Mouse (Mus musculus): Measurements from ENCODE around the gene Rnase9. TPM values are rescaled to one million over a fixed set of nuclear protein-coding genes. Genes with fewer than 3 reads are reported as not detected.

The Rnase9 gene
- total RNA-seq, 2 experiments from 2014 or later, result not detected

Other genes starting within 250 kb of the Rnase9 start
- not detected for gene Ccnb1ip1, start 234.1 kb downstream of the Rnase9 start, total RNA-seq (2021)
- 10 to 100 TPM; 22.1 to 28.9 TPM for gene Parp2, start 234.0 kb downstream of the Rnase9 start, total RNA-seq (2021)
- gene Tep1, start 171.3 kb downstream of the Rnase9 start, total RNA-seq (2021), result 1 to 10 TPM; 2.9 to 3.6 TPM
- gene Klhl33, start 144.4 kb downstream of the Rnase9 start, total RNA-seq (2021), result 1 to 10 TPM; 3.7 to 5.9 TPM
- gene Osgep, start 117.0 kb downstream of the Rnase9 start, total RNA-seq (2021), result 10 to 100 TPM; 34.9 to 39.0 TPM
- gene Apex1, start 116.9 kb downstream of the Rnase9 start, total RNA-seq (2021), result 10 to 100 TPM; 62.8 to 65.7 TPM
- gene Pip4p1, start 111.0 kb downstream of the Rnase9 start, total RNA-seq (2021), result 10 to 100 TPM; 86.4 to 96.1 TPM
- gene Pnp, start 110.8 kb downstream of the Rnase9 start, total RNA-seq (2021), result 10 to 100 TPM; 13.1 to 18.3 TPM
- 1 to 10 TPM; 6.2 to 9.3 TPM for gene Gm49342, start 97.4 kb downstream of the Rnase9 start, total RNA-seq (2021)
- 1 to 10 TPM in 1 of 2 experiments, under 1 TPM in 1; 0.94 to 1.3 TPM for gene Pnp2, start 85.9 kb downstream of the Rnase9 start, total RNA-seq (2021)
- gene Rnase10, start 34.1 kb downstream of the Rnase9 start, total RNA-seq (2021), result not detected
- not detected for gene Rnase11, start 8.3 kb upstream of the Rnase9 start, total RNA-seq (2021)
- gene Rnase12, start 15.8 kb upstream of the Rnase9 start, total RNA-seq (2021), result not detected
- gene Olfr750, start 32.6 kb upstream of the Rnase9 start, total RNA-seq (2021), result not detected
- 10 to 100 TPM; 15.1 to 16.7 TPM for gene Rnase4, start 49.2 kb upstream of the Rnase9 start, total RNA-seq (2021)
- 1 to 10 TPM; 3.3 to 5.5 TPM for gene Ang, start 49.3 kb upstream of the Rnase9 start, total RNA-seq (2021)
- gene Eddm3b, start 72.6 kb upstream of the Rnase9 start, total RNA-seq (2021), result not detected
- gene Rnase6, start 82.0 kb upstream of the Rnase9 start, total RNA-seq (2021), result under 1 TPM; 0.30 to 0.66 TPM
- 1 to 10 TPM; 2.4 to 3.7 TPM for gene Rnase1, start 104.9 kb upstream of the Rnase9 start, total RNA-seq (2021)
- under 1 TPM in 1 of 2 experiments, not detected in 1; 0.46 TPM for gene Rnase2b, start 120.4 kb upstream of the Rnase9 start, total RNA-seq (2021)
- not detected for gene Ang2, start 157.3 kb upstream of the Rnase9 start, total RNA-seq (2021)
- not detected for gene Ear14, start 161.5 kb upstream of the Rnase9 start, total RNA-seq (2021)
- gene Rnase2a, start 214.2 kb upstream of the Rnase9 start, total RNA-seq (2021), result not detected